Mouse (Mus musculus) heart, embryonic 14.5 days (tissue): ENCODE data around the gene Plekhm2. TPM values are rescaled to one million over a fixed set of nuclear protein-coding genes. Genes with fewer than 3 reads are reported as not detected.

Source experiments
- ATAC-seq: fragments of 200-750 bp; cut with Nextera tagmentation; 2 replicates; pipeline ENCODE4 v1.8.0; 2017; ENCODE audit warnings: low read depth, moderate TSS enrichment; ENCODE audit not compliant: insufficient number of reproducible peaks, insufficient read depth, low FRiP score
- H3K27ac ChIP-seq, 2 experiments: fragments of 200-500 bp in 1 of 2; fragments of 300-500 bp in 1 of 2; sonication (generic) in 1 of 2; replicated peaks in 1 of 2; 2 replicates each; pipeline ENCODE4 v1.5.1; 2012 to 2014; ENCODE audit warnings: low read depth in 2 of 2, low read length in 2 of 2, control low read depth in 1 of 2, mild to moderate bottlenecking in 1 of 2, mixed read lengths in 1 of 2; ENCODE audit not compliant: control insufficient read depth in 1 of 2, insufficient read depth in 1 of 2
- H3K27me3 ChIP-seq: fragments of 300-500 bp; sonication (generic); 2 replicates; pipeline ENCODE4 v1.6.1; 2014; ENCODE audit warnings: mild to moderate bottlenecking, low read length, control low read depth; ENCODE audit not compliant: control insufficient read depth, insufficient read depth
- H3K36me3 ChIP-seq: fragments of 300-500 bp; sonication (generic); 2 replicates; pipeline ENCODE4 v1.6.1; 2014; ENCODE audit warnings: mild to moderate bottlenecking, control low read depth, low read length, mixed read lengths; ENCODE audit not compliant: control insufficient read depth, insufficient read depth
- H3K4me1 ChIP-seq, 2 experiments: fragments of 200-500 bp in 1 of 2; fragments of 300-500 bp in 1 of 2; sonication (generic) in 1 of 2; 2 replicates each; pipeline ENCODE4 v1.6.1; 2012 to 2014; ENCODE audit warnings: low read length in 2 of 2, control low read depth in 1 of 2, mixed read lengths in 1 of 2; ENCODE audit not compliant: control insufficient read depth in 2 of 2, insufficient read depth in 2 of 2
- H3K4me2 ChIP-seq: fragments of 300-500 bp; sonication (generic); 2 replicates; pipeline ENCODE4 v1.6.1; 2014; ENCODE audit warnings: mild to moderate bottlenecking, low read length
- H3K4me3 ChIP-seq, 2 experiments: fragments of 200-500 bp in 1 of 2; fragments of 300-500 bp in 1 of 2; sonication (generic) in 1 of 2; 2 replicates each; pipeline ENCODE4 v1.5.1; 2012 to 2014; ENCODE audit warnings: low read length in 2 of 2, mild to moderate bottlenecking in 2 of 2, control low read depth in 1 of 2, low read depth in 1 of 2, moderate library complexity in 1 of 2; ENCODE audit not compliant: control insufficient read depth in 1 of 2, insufficient read depth in 1 of 2
- H3K9ac ChIP-seq: fragments of 300-500 bp; sonication (generic); 2 replicates; pipeline ENCODE4 v1.6.1; 2014; ENCODE audit warnings: mild to moderate bottlenecking, low read length
- H3K9me3 ChIP-seq: fragments of 300-500 bp; sonication (generic); 2 replicates; pipeline ENCODE4 v1.6.1; 2016; ENCODE audit warnings: low read length, control low read depth; ENCODE audit not compliant: control insufficient read depth
- whole genome bisulfite sequencing: fragments of 180-500 bp; shearing (Covaris S2); extraction: QIAGEN DNeasy Blood & Tissue Kit; methylation state at CpG from one replicate; pipeline ENCODE4 v1.1.7; 2014; 5-methylcytosine and 5-hydroxymethylcytosine counted together
- polyA plus RNA-seq: library from polyadenylated mRNA; unstranded; fragments of >200 nt; fragmentation: Nextera tagmentation; extraction: Ambion mirVana; gene quantifications from 2 replicates; pipeline ENCODE4 v1.2.1, GENCODE M21; 2014

Gene Plekhm2
- polyA plus RNA-seq, 1 experiment from 2014 or later, result 7.8 TPM

- ATAC-seq, result peak; percentile 37; the same call in 1 of the 2 replicates
- H3K27me3 ChIP-seq, result no peaks in the 10 kb centered on the region
- peak overlapping the region; percentile 31 to 32 for H3K4me3 ChIP-seq
- 4% methylated on average over 20 of the region's 20 CpGs for WGBS
- peaks cover 9 to 13% of the 10 kb centered on the region in 2 experiments for H3K4me1 ChIP-seq
- H3K9me3 ChIP-seq, result no peaks in the 10 kb centered on the region
- H3K27ac ChIP-seq, result no peak overlapping the region
- no peaks in the 10 kb centered on the region for H3K36me3 ChIP-seq
- peak overlapping the region; percentile 72 for H3K4me2 ChIP-seq
- H3K9ac ChIP-seq, result peak overlapping the region; percentile 59
These were observed 47.4 kb downstream of the Plekhm2 start for GRCm38 (mm10) chr4:141617299-141617698.

GRCm38 (mm10) chr4:141616811-141617210 lies 47.9 kb downstream of the Plekhm2 start:
- Histone ChIP-seq H3K27me3 (no peaks in the 10 kb centered on the region), H3K4me3 (no peak overlapping the region), H3K9ac (no peak overlapping the region), H3K27ac (no peak overlapping the region), H3K4me2 (no peak overlapping the region), H3K36me3 (no peaks in the 10 kb centered on the region), H3K9me3 (no peaks in the 10 kb centered on the region), H3K4me1 (peaks cover 9 to 13% of the 10 kb centered on the region in 2 experiments)
- WGBS, result 75% methylated on average over 6 of the region's 6 CpGs
- 0 out of 2 replicates have a peak, but pooled peaks have one; percentile 4 for ATAC-seq

DNA sequence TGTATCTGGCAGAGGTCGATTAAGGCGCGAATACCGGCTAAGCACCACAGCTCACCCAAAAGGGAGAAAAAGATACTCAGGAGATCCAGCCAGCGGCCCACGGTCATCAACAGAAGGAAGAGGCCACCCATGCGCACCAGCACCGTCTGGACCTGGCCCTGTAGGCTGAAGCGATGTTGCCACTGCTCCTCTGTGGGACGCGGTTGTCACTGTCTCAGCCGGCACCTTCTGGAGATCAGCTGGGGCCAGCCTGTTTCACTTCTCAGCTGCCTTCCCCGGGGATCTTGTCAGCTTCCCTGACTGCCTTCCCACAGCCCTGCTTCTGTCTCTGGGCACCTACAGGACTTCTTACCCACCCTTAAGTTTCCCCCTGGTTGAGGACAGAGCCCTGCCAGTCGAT lies 49.8 kb downstream of the Plekhm2 start:
- H3K27me3 ChIP-seq, result no peaks in the 10 kb centered on the region
- H3K4me1 ChIP-seq, result peaks cover 9 to 13% of the 10 kb centered on the region in 2 experiments
- H3K27ac ChIP-seq, result no peak overlapping the region
- WGBS, result 73% methylated on average over 14 of the region's 14 CpGs
- no peak overlapping the region for H3K4me3 ChIP-seq
- no peaks in the 10 kb centered on the region for H3K9me3 ChIP-seq
- H3K9ac ChIP-seq, result no peak overlapping the region
- H3K4me2 ChIP-seq, result no peak overlapping the region
- H3K36me3 ChIP-seq, result no peaks in the 10 kb centered on the region
- no peak for ATAC-seq

- no peak overlapping the region for H3K4me3 ChIP-seq
- H3K4me2 ChIP-seq, result no peak overlapping the region
- peaks cover 3% of the 10 kb centered on the region; the same call in 1 of the 2 replicates for H3K9me3 ChIP-seq
- H3K36me3 ChIP-seq, result no peaks in the 10 kb centered on the region
- no peaks in the 10 kb centered on the region for H3K27me3 ChIP-seq
- H3K9ac ChIP-seq, result no peak overlapping the region
- 59% methylated on average over 6 of the region's 6 CpGs for WGBS
- H3K4me1 ChIP-seq, result peaks cover 2 to 4% of the 10 kb centered on the region in 2 experiments; a peak in 3 of 4 replicates
- peak; percentile 65 for ATAC-seq
- peak overlapping the region; percentile 24 to 51; a peak in 3 of 4 replicates for H3K27ac ChIP-seq
These were observed 55.2 kb downstream of the Plekhm2 start for GRCm38 (mm10) chr4:141609538-141609937.

DNA sequence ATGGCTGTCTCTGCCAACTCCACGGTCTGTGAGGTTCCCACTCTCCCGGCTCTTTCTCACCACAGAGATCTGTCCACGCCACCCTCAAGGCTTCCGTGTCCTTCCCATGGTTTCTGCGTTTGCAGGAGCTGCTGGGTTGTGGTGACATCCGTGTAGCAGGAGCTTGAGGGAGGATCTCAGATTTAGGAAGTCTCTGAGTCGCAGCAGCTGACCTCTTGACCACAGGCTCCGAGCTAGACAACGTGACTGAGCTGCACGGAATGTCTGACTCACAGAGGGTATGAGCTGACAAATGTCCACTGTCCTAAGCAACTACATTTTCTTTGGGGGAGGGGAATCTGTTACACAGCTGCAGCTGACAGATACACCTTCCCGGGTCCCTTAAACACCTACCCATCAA lies 58.8 kb downstream of the Plekhm2 start, which contains the start of gene Fblim1:
Gene Fblim1 (minus strand): TSS at position 236 of the 400 bp plus-strand sequence.
- Histone ChIP-seq H3K9me3 (peaks cover 3% of the 10 kb centered on the region; the same call in 1 of the 2 replicates), H3K9ac (no peak within 1 kb of the TSS), H3K4me3 (no peak within 1 kb of the TSS), H3K4me1 (peaks cover 27 to 34% of the 10 kb centered on the region in 2 experiments), H3K27ac (no peak within 1 kb of the TSS), H3K36me3 (no peaks in the 10 kb centered on the region), H3K4me2 (no peak within 1 kb of the TSS), H3K27me3 (no peaks in the 10 kb centered on the region)
- WGBS, result 63% methylated on average over 11 of the region's 11 CpGs
- ATAC-seq, result no peak

GRCm38 (mm10) chr4:141605421-141605820 lies 59.3 kb downstream of the Plekhm2 start:
- no peak overlapping the region for H3K4me3 ChIP-seq
- H3K27ac ChIP-seq, result no peak overlapping the region
- H3K27me3 ChIP-seq, result no peaks in the 10 kb centered on the region
- no peak overlapping the region for H3K4me2 ChIP-seq
- H3K4me1 ChIP-seq, result peaks cover 27 to 37% of the 10 kb centered on the region in 2 experiments
- WGBS, result 94% methylated on average over 5 of the region's 5 CpGs
- ATAC-seq, result no peak
- no peaks in the 10 kb centered on the region for H3K36me3 ChIP-seq
- H3K9me3 ChIP-seq, result peaks cover 3% of the 10 kb centered on the region; the same call in 1 of the 2 replicates
- H3K9ac ChIP-seq, result no peak overlapping the region

GRCm38 (mm10) chr4:141604493-141604892 lies 60.2 kb downstream of the Plekhm2 start:
- Histone ChIP-seq H3K27me3 (no peaks in the 10 kb centered on the region), H3K9ac (peak overlapping the region; percentile 4; the same call in 1 of the 2 replicates), H3K4me2 (no peak overlapping the region), H3K4me1 (peaks cover 32 to 44% of the 10 kb centered on the region in 2 experiments), H3K36me3 (no peaks in the 10 kb centered on the region), H3K4me3 (no peak overlapping the region), H3K9me3 (peaks cover 3% of the 10 kb centered on the region; the same call in 1 of the 2 replicates), H3K27ac (peak overlapping the region in 1 of 2 experiments; percentile 25; a peak in 1 of 4 replicates)
- ATAC-seq, result no peak
- 49% methylated on average over 8 of the region's 8 CpGs for WGBS

DNA sequence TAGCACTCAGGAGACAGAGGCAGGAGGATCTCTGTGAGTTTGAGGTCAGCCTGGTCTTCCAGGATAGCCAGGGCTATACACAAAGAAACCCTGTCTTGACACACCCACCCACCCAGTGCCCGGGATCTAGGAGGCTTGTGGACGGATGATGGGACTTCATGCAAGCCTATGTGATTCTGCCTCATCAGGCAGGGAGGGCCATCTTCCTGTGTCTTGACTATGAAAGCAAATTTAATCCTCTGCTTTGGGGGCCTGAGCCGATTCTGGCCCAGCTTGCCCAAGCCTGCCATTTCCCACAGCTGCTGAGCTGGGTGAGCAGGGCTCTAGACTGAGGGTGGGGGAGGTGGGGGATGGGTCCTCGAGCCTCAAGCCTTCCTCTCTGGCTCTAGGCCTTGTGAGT lies 60.8 kb downstream of the Plekhm2 start:
- 74% methylated on average over 4 of the region's 4 CpGs for WGBS

More for the DNA sequence above, 60.8 kb downstream of the Plekhm2 start:
- no peaks in the 10 kb centered on the region for H3K27me3 ChIP-seq
- H3K9ac ChIP-seq, result no peak overlapping the region
- no peak overlapping the region for H3K4me3 ChIP-seq
- no peaks in the 10 kb centered on the region for H3K36me3 ChIP-seq
- ATAC-seq, result no peak
- peaks cover 3% of the 10 kb centered on the region; the same call in 1 of the 2 replicates for H3K9me3 ChIP-seq
- H3K4me1 ChIP-seq, result peaks cover 32 to 44% of the 10 kb centered on the region in 2 experiments
- peak overlapping the region in 1 of 2 experiments; percentile 25; a peak in 1 of 4 replicates for H3K27ac ChIP-seq
- no peak overlapping the region for H3K4me2 ChIP-seq
